Mouse (Mus musculus): Measurements from ENCODE around the gene Triml1.

- TF ChIP-seq CTCF (IDR thresholded peaks at IDR 0.05; ENCODE audit: low read depth, low read length) (no peak), GATA2 (IDR thresholded peaks at IDR 0.05; ENCODE audit: borderline replicate concordance, low read depth, low read length) (no peak)
These were observed 35.6 kb upstream of the Triml1 start for GRCm38 (mm10) chr8:43176766-43177486.

All from G1E (cell line).